Mouse (Mus musculus) small intestine, adult 2 months (tissue): Measurements from ENCODE around the gene 4930412O13Rik.

Experiments
- CTCF ChIP-seq: fragments of 200-500 bp; IDR thresholded peaks from 2 replicates; pipeline ENCODE4 v1.5.1; 2012; ENCODE audit warnings: low read depth, mild to moderate bottlenecking, control low read depth, inconsistent platforms, low read length, moderate library complexity, mixed read lengths; ENCODE audit not compliant: insufficient replicate concordance, insufficient read length; ENCODE audit errors: extremely low read depth
- POLR2A ChIP-seq: fragments of 200-500 bp; IDR thresholded peaks from 2 replicates; pipeline ENCODE4 v1.6.1; 2012; ENCODE audit warnings: low read depth, mild to moderate bottlenecking, control low read depth, inconsistent platforms, low read length, moderate library complexity

DNA sequence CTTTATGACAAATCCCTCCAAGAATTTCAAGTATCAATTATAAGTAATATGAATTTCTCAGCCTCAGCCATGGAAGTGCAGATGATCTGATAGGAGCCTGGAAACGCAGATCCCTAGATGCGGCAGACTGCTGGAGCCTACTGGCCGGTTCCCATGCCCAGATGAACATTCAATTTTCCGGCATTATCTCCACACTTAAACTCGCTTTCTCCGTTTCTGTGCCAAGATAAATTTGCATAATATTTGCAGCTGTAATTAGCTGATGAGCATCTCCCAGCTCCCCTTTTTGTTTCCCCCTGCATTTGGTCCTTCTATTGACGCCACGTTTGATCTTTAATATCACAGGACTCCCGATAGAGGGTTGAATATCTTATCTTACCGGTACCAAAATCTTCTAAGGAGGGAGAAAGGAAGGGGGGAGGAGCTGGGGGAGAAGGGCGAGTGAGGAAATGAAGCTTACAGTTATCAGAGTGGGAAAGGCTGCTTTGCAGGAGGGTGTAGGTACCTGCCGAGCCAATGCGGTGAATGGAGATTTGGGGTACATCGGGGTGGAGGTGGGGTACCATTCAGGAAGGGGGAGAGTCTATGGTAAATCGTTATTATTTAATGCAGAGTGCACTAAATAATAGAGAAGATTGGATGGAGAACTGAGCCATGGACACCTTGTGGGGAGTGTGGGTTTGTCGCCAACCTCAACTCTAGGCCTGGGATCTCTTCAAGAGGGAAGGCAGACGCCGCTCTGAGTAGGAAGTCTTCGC, 14.0 kb downstream of the 4930412O13Rik start:
- TF ChIP-seq CTCF (no peak), POLR2A (no peak)
